Mouse (Mus musculus): Measurements from ENCODE around the gene Aim2.

DNA sequence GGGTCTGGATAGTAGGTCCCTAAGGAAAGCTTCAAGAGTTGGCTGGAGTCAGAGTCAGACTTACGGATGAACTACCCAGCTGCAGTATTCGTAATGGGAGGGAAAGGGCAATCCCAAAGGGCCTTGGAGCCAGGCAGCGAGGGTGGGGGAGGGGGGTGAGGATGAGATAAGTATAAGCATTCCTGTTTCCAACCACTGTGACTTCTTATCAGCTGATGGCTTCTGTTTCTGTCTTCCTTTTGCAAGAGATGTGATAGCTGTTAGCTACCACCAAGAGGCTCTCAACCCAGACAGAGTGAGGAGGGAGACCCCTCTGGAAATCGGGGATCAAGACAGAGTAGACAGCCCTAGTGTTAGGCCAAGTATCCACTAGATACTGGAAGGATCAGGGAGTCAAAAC lies 21.5 kb upstream of the Aim2 start:
- TF ChIP-seq POLR2A (IDR thresholded peaks at IDR 0.05; ENCODE audit: borderline replicate concordance, extremely low read depth, insufficient read depth, insufficient read length, poor library complexity, severe bottlenecking) (no peak), CTCF (IDR thresholded peaks at IDR 0.05; ENCODE audit: borderline replicate concordance, extremely low read depth, insufficient read depth, insufficient read length) (no peak)

Data from brain, embryonic 14.5 days (tissue).